8 mouse cellular contexts compared by ENCODE assay signal in genomic region chr10:126935556-126936381, GRCm38 (mm10). TPM values are rescaled to one million over a fixed set of nuclear protein-coding genes. Genes with fewer than 3 reads are reported as not detected.
DNase-seq lines count a peak whose midpoint lies in the region; ATAC-seq and TF ChIP-seq lines count a peak whose summit lies in the region.

No protein-coding gene starts in this region.

- 0 out of 2 replicates have a peak, but pooled peaks cover 5% of the 10 kb centered on the region for H3K9me3 ChIP-seq in embryonic facial prominence, embryonic 12.5 days

- no peak for TF ChIP-seq CTCF in layer of hippocampus, adult 2 months (conservative IDR thresholded peaks at IDR 0.05)

- 42% methylated on average over 18 of the region's 18 CpGs for WGBS in embryonic facial prominence, embryonic 12.5 days

- no peaks in the 10 kb centered on the region for H3K27me3 ChIP-seq in embryonic facial prominence, embryonic 12.5 days

- no peak overlapping the region for H3K4me3 ChIP-seq in layer of hippocampus, adult 2 months
- no peak overlapping the region for H3K4me3 ChIP-seq in embryonic facial prominence, embryonic 12.5 days

- ATAC-seq in embryonic facial prominence, embryonic 12.5 days (ENCODE audit: insufficient number of reproducible peaks, insufficient read depth, low FRiP score, low TSS enrichment) = no peak
- no peak for ATAC-seq in CD4-positive, CD25-positive, alpha-beta regulatory T cell, adult 4 months

- H3K4me2 ChIP-seq in embryonic facial prominence, embryonic 12.5 days (replicated peaks) = 0 out of 2 replicates have a peak overlapping the region, but pooled peaks have one; percentile 15

- H3K4me1 ChIP-seq in embryonic facial prominence, embryonic 12.5 days = peaks cover 31% of the 10 kb centered on the region

- 0 out of 2 replicates have a peak overlapping the region, but pooled peaks have one; percentile 15 for H3K9ac ChIP-seq in embryonic facial prominence, embryonic 12.5 days

- no peaks in the 10 kb centered on the region for H3K36me3 ChIP-seq in embryonic facial prominence, embryonic 12.5 days

- peak overlapping the region; percentile 97 for H3K27ac ChIP-seq in layer of hippocampus, adult 2 months
- peak overlapping the region; percentile 91 for H3K27ac ChIP-seq in embryonic facial prominence, embryonic 12.5 days

- peak; percentile 69 to 70 for DNase-seq in layer of hippocampus, adult 2 months (ENCODE audit: low spot score in 2 of 2)
- no peak for DNase-seq in layer of hippocampus, adult 9-10 months (ENCODE audit: low spot score)
- peak; percentile 79 for DNase-seq in layer of hippocampus, adult 9-11 months
- DNase-seq in right cerebral cortex, postnatal 36 days (ENCODE audit: low spot score in 2 of 2) = peak; percentile 54 to 70
- DNase-seq in urinary bladder, adult 2 months (ENCODE audit: low spot score) = no peak
- DNase-seq in cerebellum, postnatal 36 days = no peak

RNA-seq across cellular contexts. Expression of gene Atp23, which starts 34.6 kb away (rescaled TPM):
- 1 to 10 TPM; 9.0 to 10.0 TPM for total RNA-seq in layer of hippocampus, adult 2 months (2021)
- polyA plus RNA-seq in embryonic facial prominence, embryonic 12.5 days (2016; fragmentation: Nextera tagmentation; extraction: Ambion mirVana) = 21.8 and 23.9 TPM in 2 replicates
- 5.7 and 7.5 TPM in 2 replicates for polyA plus RNA-seq in urinary bladder, adult 2 months (2012; rRNA removed)
- polyA plus RNA-seq in CD4-positive, CD25-positive, alpha-beta regulatory T cell, adult 4 months (2017; shearing (Covaris generic)) = 1 to 10 TPM; 2.7 to 6.1 TPM

RNA-seq across cellular contexts. Expression of gene Ctdsp2, which starts 42.7 kb away (rescaled TPM):
- 100 to 1,000 TPM; 106 to 116 TPM for total RNA-seq in layer of hippocampus, adult 2 months (2021)
- 85.1 and 91.0 TPM in 2 replicates for polyA plus RNA-seq in embryonic facial prominence, embryonic 12.5 days (2016; fragmentation: Nextera tagmentation; extraction: Ambion mirVana)
- polyA plus RNA-seq in urinary bladder, adult 2 months (2012; rRNA removed) = 146 and 191 TPM in 2 replicates
- 10 to 100 TPM; 35.4 to 37.8 TPM for polyA plus RNA-seq in CD4-positive, CD25-positive, alpha-beta regulatory T cell, adult 4 months (2017; shearing (Covaris generic))

Comparison
In these comparisons a context has a peak if more than half of its experiments do, and no peak if none do; other contexts are left out.
1. DNase-seq: peak in layer of hippocampus, adult 2 months (2 of 2), layer of hippocampus, adult 9-11 months (single experiment) and right cerebral cortex, postnatal 36 days (2 of 2); none in layer of hippocampus, adult 9-10 months (single experiment), urinary bladder, adult 2 months (single experiment) and cerebellum, postnatal 36 days (0 of 2).